Mouse (Mus musculus) R1 (cell line): ENCODE measurements around the gene Traf1.

Source experiments
- DNase-seq: peaks from one replicate; pipeline ENCODE4 v3.0.0-alpha.2; 2018; ENCODE audit warnings: low read depth, low spot score

Gene Traf1

GRCm38 (mm10) chr2:34966243-34966934 lies 4.8 kb upstream of the Traf1 start:
- no peak for DNase-seq

DNA sequence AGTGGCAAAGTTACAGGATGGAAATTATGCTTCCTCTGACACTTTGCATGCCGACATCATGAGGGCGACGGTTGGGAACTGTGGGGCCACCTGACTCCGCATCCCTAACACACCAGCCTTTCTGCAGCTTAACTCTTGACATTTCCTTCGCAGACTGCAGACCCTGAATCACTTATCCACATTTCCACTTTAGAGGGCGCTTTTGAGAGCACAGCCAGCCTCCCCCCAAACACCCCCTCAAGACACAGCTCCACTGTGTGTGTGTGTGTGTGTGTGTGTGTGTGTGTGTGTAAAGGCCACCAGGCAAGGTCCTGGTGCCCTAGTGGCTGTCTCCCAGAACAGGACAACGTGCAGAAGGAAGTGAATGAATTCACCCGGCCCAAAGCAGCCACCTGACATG lies 4.2 kb upstream of the Traf1 start:
- no peak for DNase-seq

DNA sequence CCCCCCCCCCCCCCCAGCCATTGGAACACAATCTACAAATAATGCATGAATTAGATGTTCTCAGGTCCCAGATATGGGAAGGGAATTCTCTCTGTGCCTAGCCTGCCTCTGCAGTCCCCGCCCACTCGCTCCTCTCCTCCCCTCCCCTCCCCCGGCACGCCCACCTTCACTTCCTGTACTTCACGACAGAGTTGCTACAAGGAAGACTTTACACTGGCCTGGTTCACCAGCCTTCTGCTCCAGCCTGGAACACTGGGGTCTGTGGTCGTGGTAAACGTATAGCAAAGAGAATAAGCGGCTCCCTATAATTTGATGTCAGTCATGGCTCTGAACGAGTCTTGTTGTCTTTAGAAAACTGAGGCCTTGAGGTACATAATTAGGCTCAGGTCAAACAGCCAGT lies 3.7 kb upstream of the Traf1 start:
- DNase-seq, result peak; percentile 77

DNA sequence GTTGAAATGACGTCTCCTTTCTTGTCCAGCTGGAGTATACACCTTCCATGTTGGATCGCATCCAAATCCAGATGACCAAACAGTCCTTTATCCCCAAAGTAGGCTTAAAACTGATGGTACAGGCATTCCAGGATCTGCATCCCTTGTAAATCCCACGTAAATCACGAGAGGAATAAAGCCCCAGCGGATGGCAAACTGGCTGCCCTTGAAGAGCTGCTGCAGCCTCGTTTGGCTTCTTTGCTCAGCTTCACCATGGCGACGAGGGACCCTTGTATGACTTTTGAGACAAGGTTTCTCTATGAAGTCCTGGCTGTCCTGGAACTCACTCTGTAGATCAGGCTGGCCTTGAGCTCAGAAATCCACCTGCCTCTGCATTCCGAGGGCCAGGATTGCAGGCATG lies 3.1 kb upstream of the Traf1 start:
- DNase-seq, result no peak

DNA sequence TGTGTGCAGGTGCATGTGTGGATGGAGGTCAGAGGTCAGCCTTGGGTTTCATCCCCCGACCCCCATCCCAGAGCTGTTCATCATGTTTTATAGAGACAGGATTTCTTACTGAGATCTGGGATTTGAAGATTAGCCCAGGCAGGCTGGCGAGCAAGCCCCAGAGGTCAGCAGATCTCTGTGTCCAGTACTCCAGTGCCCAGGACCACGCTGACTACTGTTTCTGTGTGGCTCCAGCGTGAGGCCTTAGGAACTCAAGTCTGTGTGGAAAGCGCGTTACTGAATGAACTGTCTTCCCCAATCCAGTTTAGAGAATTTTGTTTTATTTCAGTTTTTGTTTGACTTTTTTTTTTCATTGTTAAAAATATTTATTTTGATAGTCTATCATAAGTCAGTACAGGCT lies 2.7 kb upstream of the Traf1 start:
- DNase-seq, result no peak

GRCm38 (mm10) chr2:34963371-34963956 lies 1.9 kb upstream of the Traf1 start:
- DNase-seq, result peak; percentile 75

GRCm38 (mm10) chr2:34962893-34963292 lies 1.3 kb upstream of the Traf1 start:
- DNase-seq, result no peak

DNA sequence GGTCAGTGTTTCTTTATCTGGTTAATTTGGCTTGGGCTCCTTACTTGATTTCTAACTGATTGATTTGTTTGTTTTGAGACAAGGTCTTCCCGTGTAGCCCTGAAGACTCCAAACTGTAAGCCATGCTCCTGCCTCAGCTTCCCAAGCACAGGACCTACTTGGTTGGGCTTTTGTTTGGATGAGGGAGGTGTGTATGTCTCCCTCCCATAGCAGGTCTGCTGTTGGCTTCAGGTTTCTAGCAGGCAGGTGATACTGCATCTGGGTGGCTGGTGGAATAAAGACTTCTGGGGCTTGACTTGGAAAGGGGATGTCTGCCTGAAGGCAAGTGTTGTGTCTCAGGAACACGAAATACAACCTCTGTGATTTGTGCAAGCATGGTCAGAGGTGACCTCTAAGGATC lies 639 bp upstream of the Traf1 start:
- no peak for DNase-seq

- no peak for DNase-seq
Measured at GRCm38 (mm10) chr2:34960966-34961365, 606 bp downstream of the Traf1 start.

DNA sequence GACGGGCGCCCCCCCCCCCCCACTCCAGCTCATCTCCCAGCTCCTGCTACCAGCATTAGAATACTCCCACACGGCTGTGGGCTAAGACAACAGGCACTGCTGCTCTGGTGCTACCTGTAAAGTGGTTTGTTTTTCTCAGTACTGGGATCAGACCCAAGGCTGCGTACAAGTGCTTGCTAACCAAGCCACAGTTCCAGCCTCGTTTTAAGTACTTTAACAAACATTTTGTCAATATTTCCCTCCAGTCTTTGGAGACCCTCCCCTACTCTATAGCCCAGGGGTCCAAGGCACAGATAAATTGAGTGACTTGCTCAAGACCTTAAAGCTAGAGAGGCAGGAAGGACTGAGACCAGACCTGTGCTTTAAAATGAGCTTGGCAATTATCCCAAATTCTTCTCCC lies 1.1 kb downstream of the Traf1 start:
- no peak for DNase-seq

- no peak for DNase-seq
Measured at GRCm38 (mm10) chr2:34958582-34958981, 3.0 kb downstream of the Traf1 start.

DNA sequence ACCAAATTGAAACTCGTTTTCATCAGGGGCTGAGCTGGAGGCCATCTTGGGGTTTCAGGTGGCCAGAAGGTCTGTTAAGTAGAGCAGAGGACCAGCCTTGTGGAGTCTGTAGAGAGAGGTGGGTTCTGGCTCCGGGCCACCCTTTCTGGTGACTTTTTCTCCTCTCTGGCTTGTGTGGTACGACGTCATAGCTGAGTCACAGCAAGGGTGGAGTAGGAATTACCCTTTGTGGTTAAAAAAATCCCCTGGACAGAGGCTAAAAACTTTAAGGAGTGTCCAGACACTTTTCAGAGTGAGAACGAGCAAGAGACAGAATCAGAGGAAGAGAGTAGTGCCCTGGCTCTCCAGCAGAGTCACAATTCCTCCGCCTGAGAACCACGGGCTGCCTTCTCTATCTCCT lies 3.5 kb downstream of the Traf1 start:
- DNase-seq, result no peak

- DNase-seq, result no peak
Measured at GRCm38 (mm10) chr2:34957405-34957804, 4.2 kb downstream of the Traf1 start.

- DNase-seq, result no peak
Measured at GRCm38 (mm10) chr2:34956941-34957340, 4.6 kb downstream of the Traf1 start.

- DNase-seq, result no peak
Measured at GRCm38 (mm10) chr2:34954344-34954743, 7.2 kb downstream of the Traf1 start.

GRCm38 (mm10) chr2:34953547-34954116 lies 7.9 kb downstream of the Traf1 start:
- DNase-seq, result no peak

DNA sequence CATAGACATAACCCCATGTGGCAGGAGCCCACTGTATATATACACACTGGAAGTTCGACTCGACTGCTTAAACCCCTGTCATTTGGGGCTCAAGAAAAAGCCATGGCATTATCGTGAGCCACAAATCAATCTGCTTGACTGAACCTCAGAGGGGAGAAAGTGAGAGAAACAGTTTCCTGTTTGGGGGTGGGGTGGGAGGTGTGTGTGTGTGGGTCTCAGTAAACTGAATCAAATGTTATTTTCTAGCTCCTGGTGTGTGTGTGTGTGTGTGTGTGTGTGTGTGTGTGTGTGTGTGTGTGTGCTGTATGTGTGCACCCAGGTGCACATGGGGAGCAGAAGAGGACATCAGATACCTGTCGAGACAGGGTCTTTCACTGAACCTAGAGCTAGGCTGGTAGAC lies 8.6 kb downstream of the Traf1 start:
- DNase-seq, result no peak

DNA sequence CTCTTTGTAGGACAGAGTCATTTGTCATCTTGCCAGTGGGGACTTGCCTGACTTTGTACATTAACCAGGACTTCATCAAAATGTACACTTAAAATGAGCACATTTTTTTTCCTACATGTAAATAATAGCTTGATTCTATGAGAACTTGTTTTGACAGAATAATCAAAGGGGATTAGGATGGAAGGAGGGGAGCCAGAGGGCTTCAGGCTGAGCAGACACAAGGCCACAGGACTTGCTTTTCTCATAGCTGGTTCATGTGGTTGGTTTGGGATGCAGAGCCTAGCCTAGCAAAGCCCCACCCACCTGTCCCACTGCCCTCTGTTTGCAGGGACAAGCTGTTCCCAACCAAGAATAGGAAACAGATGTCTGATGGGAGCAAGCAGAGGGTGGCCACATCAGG lies 10.1 kb downstream of the Traf1 start:
- no peak for DNase-seq

GRCm38 (mm10) chr2:34948622-34949021 lies 12.9 kb downstream of the Traf1 start:
- peak; percentile 45 for DNase-seq

DNA sequence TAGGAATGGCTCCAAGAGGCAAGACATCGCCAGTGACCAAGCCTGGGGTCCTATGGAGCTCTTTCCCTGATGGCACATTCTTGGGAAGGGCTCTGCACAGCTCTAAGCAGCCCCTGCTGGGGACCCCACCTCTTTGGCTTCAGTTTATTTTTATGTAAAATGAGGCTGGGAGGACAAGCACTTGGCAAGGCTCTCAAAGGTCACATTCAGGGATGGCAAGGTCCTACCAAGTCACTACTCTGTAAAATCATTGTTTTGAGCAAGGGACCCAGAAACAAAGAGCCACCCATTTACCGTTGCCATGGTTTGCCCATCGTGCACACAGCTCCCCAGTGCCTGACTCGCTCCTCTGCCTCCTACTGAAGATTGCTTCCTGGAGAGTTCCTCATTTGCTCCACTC lies 15.5 kb downstream of the Traf1 start:
- DNase-seq, result peak; percentile 72

DNA sequence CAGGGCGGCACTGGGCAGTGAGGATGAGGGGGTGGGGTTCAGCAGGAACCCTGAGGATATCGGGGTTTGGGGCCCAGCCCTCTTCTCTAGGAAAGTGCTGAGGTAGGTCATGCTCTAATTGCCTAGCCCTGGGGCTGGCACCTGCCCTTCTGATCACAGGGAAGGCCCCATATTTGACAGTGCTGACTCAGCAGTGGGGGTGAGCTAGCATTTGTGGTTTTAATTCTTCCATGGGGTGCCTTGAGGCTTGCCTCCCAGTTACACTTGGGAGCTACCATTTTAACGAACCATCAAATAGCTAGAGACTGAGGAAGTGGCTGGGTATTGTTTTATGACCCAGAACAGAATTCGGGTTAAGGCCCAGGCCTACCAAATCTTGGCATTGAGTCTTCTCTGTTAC lies 16.0 kb downstream of the Traf1 start:
- no peak for DNase-seq

- DNase-seq, result peak; percentile 90
Measured at GRCm38 (mm10) chr2:34944761-34945160, 16.8 kb downstream of the Traf1 start.

- DNase-seq, result no peak
Measured at GRCm38 (mm10) chr2:34943556-34944120, 17.9 kb downstream of the Traf1 start.
